Mouse (Mus musculus) small intestine, adult 2 months (tissue): Measurements from ENCODE around the gene Ginm1. TPM values are rescaled to one million over a fixed set of nuclear protein-coding genes. Genes with fewer than 3 reads are reported as not detected.

ENCODE experiments used
- H3K27ac ChIP-seq: fragments of 200-500 bp; 2 replicates; pipeline ENCODE4 v1.5.1; 2012; ENCODE audit warnings: low read depth, low read length, control low read depth, inconsistent platforms; ENCODE audit not compliant: insufficient read depth
- H3K27me3 ChIP-seq: fragments of 200-500 bp; 2 replicates; pipeline ENCODE4 v1.6.1; 2012; ENCODE audit warnings: mild to moderate bottlenecking, moderate library complexity, low read length, inconsistent platforms; ENCODE audit not compliant: control insufficient read depth, insufficient read depth
- H3K36me3 ChIP-seq: fragments of 200-500 bp; 2 replicates; pipeline ENCODE4 v1.6.1; 2012; ENCODE audit warnings: mild to moderate bottlenecking, low read length, control low read depth, inconsistent platforms; ENCODE audit not compliant: control insufficient read depth, insufficient read depth
- H3K4me1 ChIP-seq: fragments of 200-500 bp; 2 replicates; pipeline ENCODE4 v1.6.1; 2012; ENCODE audit warnings: low read length, inconsistent platforms, mixed read lengths; ENCODE audit not compliant: control insufficient read depth, insufficient read depth, insufficient read length
- H3K4me3 ChIP-seq: fragments of 200-500 bp; 2 replicates; pipeline ENCODE4 v1.5.1; 2012; ENCODE audit warnings: low read depth, mild to moderate bottlenecking, control low read depth, inconsistent platforms, low read length, moderate library complexity
- CTCF ChIP-seq: fragments of 200-500 bp; IDR thresholded peaks from 2 replicates; pipeline ENCODE4 v1.5.1; 2012; ENCODE audit warnings: low read depth, mild to moderate bottlenecking, control low read depth, inconsistent platforms, low read length, moderate library complexity, mixed read lengths; ENCODE audit not compliant: insufficient replicate concordance, insufficient read length; ENCODE audit errors: extremely low read depth
- POLR2A ChIP-seq: fragments of 200-500 bp; IDR thresholded peaks from 2 replicates; pipeline ENCODE4 v1.6.1; 2012; ENCODE audit warnings: low read depth, mild to moderate bottlenecking, control low read depth, inconsistent platforms, low read length, moderate library complexity
- WGBS: fragments of 180-500 bp; shearing (Covaris S2); methylation state at CpG from one replicate; pipeline ENCODE4 v1.1.7; 2018; 5-methylcytosine and 5-hydroxymethylcytosine counted together
- polyA plus RNA-seq: library from polyadenylated mRNA; depleted of rRNA; stranded (reverse); fragments of >200 nt; gene quantifications from 2 replicates; pipeline ENCODE4 v1.2.3, GENCODE M21; 2012

Ginm1 gene
- polyA plus RNA-seq, 1 experiment: 11.6 TPM

DNA sequence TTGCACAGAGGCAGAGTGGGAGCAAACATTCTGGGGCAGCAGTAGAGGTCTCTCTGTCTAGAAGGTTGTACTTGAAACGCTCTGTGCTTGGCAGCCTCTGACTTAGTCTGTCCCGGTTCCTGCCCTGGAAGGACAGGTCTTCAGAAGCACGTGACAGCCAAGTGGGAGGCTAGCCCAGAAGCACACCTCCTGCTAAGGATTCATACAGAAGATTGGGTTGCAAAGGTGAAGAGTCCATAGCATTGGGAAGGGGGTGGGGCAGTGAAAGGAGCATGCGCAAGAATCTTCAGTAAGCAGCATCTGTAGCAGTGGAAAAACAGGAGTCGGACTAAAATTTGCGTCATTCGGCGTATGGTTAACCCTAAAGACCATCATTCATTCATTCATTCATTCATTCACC is 45.4 kb upstream of the Ginm1 start:
- Histone ChIP-seq H3K27ac (peak overlapping the region; percentile 69), H3K4me3 (no peak overlapping the region), H3K4me1 (peaks cover 44% of the 10 kb centered on the region), H3K36me3 (peaks cover 2% of the 10 kb centered on the region; the same call in 1 of the 2 replicates), H3K27me3 (no peaks in the 10 kb centered on the region)
- 63% methylated on average over 8 of the region's 8 CpGs for WGBS
- TF ChIP-seq CTCF (no peak), POLR2A (no peak)

DNA sequence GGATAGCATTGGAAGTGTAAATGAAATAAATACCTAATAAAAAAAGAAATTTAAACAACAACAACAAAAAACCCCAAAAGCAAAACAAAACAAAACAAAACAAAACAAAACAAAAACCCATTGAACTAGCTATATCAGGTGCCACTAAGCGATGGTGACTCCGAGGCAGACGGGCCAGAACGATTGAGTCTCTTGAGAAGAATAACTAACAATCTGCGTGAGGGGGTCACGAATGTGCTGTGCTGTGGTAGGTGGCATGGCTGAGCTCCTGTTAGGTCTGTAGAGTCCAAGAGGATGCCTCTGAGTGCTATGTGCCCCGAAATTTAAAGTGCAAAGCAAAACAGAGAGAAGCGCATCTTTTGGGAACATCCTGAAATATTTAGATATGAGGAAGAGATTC is 44.8 kb upstream of the Ginm1 start:
- H3K27me3 ChIP-seq: no peaks in the 10 kb centered on the region
- H3K4me3 ChIP-seq: no peak overlapping the region
- peaks cover 2% of the 10 kb centered on the region; the same call in 1 of the 2 replicates for H3K36me3 ChIP-seq
- peaks cover 44% of the 10 kb centered on the region for H3K4me1 ChIP-seq
- WGBS: 90% methylated on average over 8 of the region's 8 CpGs
- peak overlapping the region; percentile 69 for H3K27ac ChIP-seq
- TF ChIP-seq POLR2A (no peak), CTCF (no peak)

DNA sequence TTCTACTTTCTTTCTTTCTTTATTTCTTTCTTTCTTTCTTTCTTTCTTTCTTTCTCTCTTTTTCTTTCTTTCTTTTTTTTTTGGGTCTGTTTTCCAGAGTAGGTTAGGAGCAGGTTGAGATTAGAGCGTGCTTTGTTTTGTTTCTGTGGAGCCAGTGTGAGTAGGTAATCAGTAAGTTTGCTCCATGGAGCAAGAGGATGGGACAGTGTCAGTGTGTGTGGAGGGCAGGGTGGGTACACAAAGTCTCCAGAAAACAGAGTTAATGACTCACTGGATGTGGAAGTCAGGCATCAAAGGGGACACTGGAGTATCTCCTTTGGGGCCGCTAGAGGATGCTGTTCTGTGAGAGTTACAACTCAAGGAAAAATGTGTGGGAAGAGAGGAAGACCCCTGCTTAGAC is 44.3 kb upstream of the Ginm1 start:
- Histone ChIP-seq H3K27me3 (no peaks in the 10 kb centered on the region), H3K27ac (no peak overlapping the region), H3K36me3 (peaks cover 2% of the 10 kb centered on the region; the same call in 1 of the 2 replicates), H3K4me1 (peaks cover 40% of the 10 kb centered on the region), H3K4me3 (no peak overlapping the region)
- TF ChIP-seq POLR2A: no peak
- no peak for TF ChIP-seq CTCF
- 80% methylated on average over 2 of the region's 2 CpGs for WGBS

DNA sequence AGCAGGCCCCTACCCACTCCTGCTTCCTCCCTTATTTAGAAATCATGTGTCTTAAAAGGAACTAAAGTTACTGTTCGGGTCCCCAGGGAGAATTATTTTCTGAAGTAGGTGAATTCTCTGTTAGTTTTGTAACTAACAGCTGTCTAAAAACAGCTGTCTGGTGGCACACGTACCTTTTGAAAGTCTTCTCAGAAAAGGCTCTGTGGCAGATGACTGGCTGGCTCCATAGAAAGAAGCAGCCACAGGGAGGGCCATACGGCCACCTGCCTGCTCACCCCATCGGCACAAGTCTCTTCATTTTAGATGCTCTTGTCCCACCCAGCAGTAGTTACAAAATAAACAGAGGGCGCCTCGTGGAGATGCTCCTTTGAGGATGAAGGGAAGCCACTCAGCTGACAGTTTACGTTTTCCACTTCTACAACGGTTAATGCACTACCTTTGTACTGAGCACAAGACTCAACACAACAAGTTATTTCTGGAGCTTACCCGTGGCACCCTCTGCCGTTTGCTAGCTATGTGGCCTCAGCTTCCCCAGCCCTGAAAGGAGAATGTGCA is 42.1 kb upstream of the Ginm1 start:
- H3K36me3 ChIP-seq: no peaks in the 10 kb centered on the region; the same call in 1 of the 2 replicates
- H3K27ac ChIP-seq: peak overlapping the region; percentile 57
- WGBS: 76% methylated on average over 10 of the region's 10 CpGs
- peaks cover 32% of the 10 kb centered on the region for H3K4me1 ChIP-seq
- TF ChIP-seq POLR2A (no peak), CTCF (no peak)
- no peaks in the 10 kb centered on the region for H3K27me3 ChIP-seq
- peak overlapping the region; percentile 20 for H3K4me3 ChIP-seq

DNA sequence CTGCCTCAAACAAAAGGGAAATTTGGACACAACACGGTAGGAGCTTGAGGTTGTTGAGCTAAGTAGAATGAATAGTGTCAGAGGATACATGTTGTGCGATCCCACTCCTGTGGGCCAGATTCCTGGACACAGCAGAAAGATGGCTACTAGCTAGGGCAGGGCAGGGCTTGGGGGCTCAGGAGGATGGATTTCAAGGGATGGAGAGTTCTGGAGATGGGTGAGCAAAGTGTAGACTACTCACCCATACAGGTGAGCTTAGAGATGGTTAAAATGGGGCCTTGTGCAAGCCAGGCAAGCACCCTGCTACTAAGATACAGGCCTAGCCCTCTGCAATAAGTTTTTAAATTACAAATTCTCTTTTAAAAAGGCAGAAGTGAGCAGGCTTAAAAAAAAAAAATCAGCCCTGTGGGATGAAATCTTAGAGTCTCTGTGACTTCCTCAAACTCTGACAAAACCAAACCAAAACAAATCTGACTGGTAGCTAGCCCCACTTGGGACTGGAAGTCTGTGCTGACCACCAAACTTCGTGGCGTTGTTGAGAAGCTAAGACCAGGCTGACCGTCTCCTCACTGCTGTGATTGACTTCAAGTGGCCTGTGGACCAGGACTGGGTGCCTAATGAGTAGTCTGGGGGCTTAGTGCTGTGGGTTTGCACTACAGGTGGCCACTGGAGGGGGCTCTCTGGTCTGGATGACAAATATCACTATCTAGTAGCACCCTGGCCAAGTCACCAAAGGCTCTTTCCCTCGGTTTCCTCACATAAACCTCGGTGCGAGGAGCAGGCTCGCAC is 40.9 kb upstream of the Ginm1 start:
- WGBS: 84% methylated on average over 9 of the region's 9 CpGs
- Histone ChIP-seq H3K4me3 (peak overlapping the region; percentile 17; the same call in 1 of the 2 replicates), H3K27ac (peak overlapping the region; percentile 96), H3K27me3 (no peaks in the 10 kb centered on the region), H3K36me3 (no peaks in the 10 kb centered on the region), H3K4me1 (peaks cover 20% of the 10 kb centered on the region; the same call in 1 of the 2 replicates)
- TF ChIP-seq CTCF: peak; percentile 11; the same call in 1 of the 2 replicates
- no peak for TF ChIP-seq POLR2A

DNA sequence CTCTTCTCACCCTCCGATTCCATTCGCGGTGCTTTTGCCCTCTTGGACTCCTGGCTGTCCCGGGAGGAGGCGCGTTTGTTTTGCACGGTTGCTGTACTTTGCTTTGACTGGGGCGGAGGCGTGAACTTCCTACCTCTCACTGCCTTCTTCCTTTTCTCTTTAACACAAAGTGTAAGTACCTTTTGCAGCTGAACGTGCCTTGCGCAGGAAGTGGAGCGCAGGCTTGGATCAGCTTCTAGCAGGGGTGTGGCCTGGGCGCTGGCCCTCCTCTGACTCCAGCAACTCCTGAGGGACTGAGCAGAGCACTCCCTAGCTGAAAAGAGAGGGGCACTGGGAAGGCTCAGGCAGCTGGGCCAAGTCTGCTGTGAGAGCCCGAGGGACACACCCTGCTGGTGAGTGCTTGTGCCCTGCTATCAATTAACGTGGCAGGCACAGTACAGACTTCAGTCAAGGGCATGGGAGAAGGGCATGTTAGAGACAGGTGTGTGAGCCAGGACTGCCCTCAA is 39.6 kb upstream of the Ginm1 start, which contains the start of gene Zc3h12d:
Gene Zc3h12d (plus strand): TSS at position 300 of the 506 bp plus-strand sequence.
- peaks cover 8% of the 10 kb centered on the region; the same call in 1 of the 2 replicates for H3K4me1 ChIP-seq
- H3K27ac ChIP-seq: peak within 1 kb of the TSS; percentile 96
- peak within 1 kb of the TSS; percentile 59 for H3K4me3 ChIP-seq
- TF ChIP-seq POLR2A (0 out of 2 replicates have a peak, but pooled peaks have one; percentile 4), CTCF (no peak)
- no peaks in the 10 kb centered on the region for H3K27me3 ChIP-seq
- H3K36me3 ChIP-seq: no peaks in the 10 kb centered on the region
- WGBS: under 1% methylated on average over 15 of the region's 15 CpGs

DNA sequence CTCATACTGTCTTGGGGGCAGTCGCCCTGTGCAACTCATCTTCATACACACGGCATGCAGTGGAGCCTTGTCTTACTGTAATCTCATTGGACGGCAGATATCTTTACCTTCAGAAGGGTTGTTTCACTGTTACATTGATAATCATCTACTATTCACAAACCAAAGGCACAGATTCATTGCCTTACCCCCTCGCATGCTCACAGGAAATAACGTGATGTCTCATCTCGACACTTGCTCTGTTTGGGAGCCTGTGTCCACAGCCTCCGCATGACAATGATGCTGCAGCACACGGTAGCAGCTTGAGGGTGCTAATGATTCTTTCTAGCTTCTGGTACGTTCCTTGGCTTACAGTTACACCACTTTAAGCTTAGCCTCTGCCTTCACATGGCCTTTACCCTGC is 33.5 kb upstream of the Ginm1 start:
- Histone ChIP-seq H3K36me3 (peaks cover 13% of the 10 kb centered on the region), H3K4me3 (no peak overlapping the region)
- WGBS: 90% methylated on average over 9 of the region's 9 CpGs

More for the DNA sequence above, 33.5 kb upstream of the Ginm1 start:
- Histone ChIP-seq H3K27ac (no peak overlapping the region), H3K27me3 (no peaks in the 10 kb centered on the region), H3K4me1 (peaks cover 7% of the 10 kb centered on the region; the same call in 1 of the 2 replicates)
- TF ChIP-seq CTCF (no peak), POLR2A (no peak)
